Mouse (Mus musculus): ENCODE measurements around the gene S100a1.

Gene S100a1

GRCm38 (mm10) chr3:90509747-90510123, 4.5 kb downstream of the S100a1 start:
- DNase-seq (ENCODE audit: low read depth, low spot score): no peak

GRCm38 (mm10) chr3:90508950-90509746, 5.0 kb downstream of the S100a1 start, which contains the start of gene Chtop:
Chtop (minus strand) TSS chr3:90509498.
- DNase-seq (ENCODE audit: low read depth, low spot score): peak; percentile 97

GRCm38 (mm10) chr3:90508287-90508949, 5.8 kb downstream of the S100a1 start:
- no peak for DNase-seq (ENCODE audit: low read depth, low spot score)

GRCm38 (mm10) chr3:90506362-90506761, 7.8 kb downstream of the S100a1 start:
- no peak for DNase-seq (ENCODE audit: low read depth, low spot score)

GRCm38 (mm10) chr3:90505216-90505615, 9.0 kb downstream of the S100a1 start:
- DNase-seq (ENCODE audit: low read depth, low spot score): no peak

- DNase-seq (ENCODE audit: low read depth, low spot score): no peak
Observed at GRCm38 (mm10) chr3:90503444-90503843, 10.7 kb downstream of the S100a1 start.

GRCm38 (mm10) chr3:90497597-90497996, 16.6 kb downstream of the S100a1 start:
- no peak for DNase-seq (ENCODE audit: low read depth, low spot score)

GRCm38 (mm10) chr3:90495850-90496525, 18.2 kb downstream of the S100a1 start:
- no peak for DNase-seq (ENCODE audit: low read depth, low spot score)

- DNase-seq (ENCODE audit: low read depth, low spot score): no peak
Observed at GRCm38 (mm10) chr3:90493831-90494540, 20.2 kb downstream of the S100a1 start.

GRCm38 (mm10) chr3:90491350-90491749, 22.8 kb downstream of the S100a1 start:
- no peak for DNase-seq (ENCODE audit: low read depth, low spot score)

- DNase-seq (ENCODE audit: low read depth, low spot score): peak; percentile 90
Observed at GRCm38 (mm10) chr3:90490696-90491256, 23.4 kb downstream of the S100a1 start, which contains the start of gene Snapin. Snapin (minus strand) TSS chr3:90491033.

GRCm38 (mm10) chr3:90488576-90488975, 25.6 kb downstream of the S100a1 start:
- no peak for DNase-seq (ENCODE audit: low read depth, low spot score)

GRCm38 (mm10) chr3:90486998-90487397, 27.2 kb downstream of the S100a1 start:
- no peak for DNase-seq (ENCODE audit: low read depth, low spot score)

- peak; percentile 97 for DNase-seq (ENCODE audit: low read depth, low spot score)
Observed at GRCm38 (mm10) chr3:90475831-90476611, 38.2 kb downstream of the S100a1 start, which contains the start of gene Ilf2. Ilf2 (plus strand) TSS chr3:90476126.

- DNase-seq (ENCODE audit: low read depth, low spot score): no peak
Observed at GRCm38 (mm10) chr3:90475151-90475830, 38.9 kb downstream of the S100a1 start.

GRCm38 (mm10) chr3:90472213-90472612, 42.0 kb downstream of the S100a1 start:
- DNase-seq (ENCODE audit: low read depth, low spot score): no peak

GRCm38 (mm10) chr3:90467618-90468300, 46.4 kb downstream of the S100a1 start:
- no peak for DNase-seq (ENCODE audit: low read depth, low spot score)

GRCm38 (mm10) chr3:90466311-90466766, 47.9 kb downstream of the S100a1 start:
- DNase-seq (ENCODE audit: low read depth, low spot score): no peak

- no peak for DNase-seq (ENCODE audit: low read depth, low spot score)
Observed at GRCm38 (mm10) chr3:90465686-90466310, 48.4 kb downstream of the S100a1 start, which contains the start of gene Npr1. Npr1 (minus strand) TSS chr3:90465866.

Measured in telencephalon, adult 2 months (tissue).